Mouse (Mus musculus) G1E (cell line): ENCODE results near the gene Inmt.

Experiments used
- CTCF ChIP-seq: IDR thresholded peaks from 2 replicates; pipeline ENCODE4 v1.5.1; 2012; ENCODE audit warnings: low read depth, low read length, inconsistent platforms, mixed read lengths
- GATA1 ChIP-seq: IDR thresholded peaks from 2 replicates; pipeline ENCODE4 v1.6.1; 2012; ENCODE audit warnings: borderline replicate concordance, low read length, inconsistent platforms, mixed read lengths
- GATA2 ChIP-seq: IDR thresholded peaks from 2 replicates; pipeline ENCODE4 v1.6.1; 2012; ENCODE audit warnings: low read depth, low read length, inconsistent platforms, borderline replicate concordance

DNA sequence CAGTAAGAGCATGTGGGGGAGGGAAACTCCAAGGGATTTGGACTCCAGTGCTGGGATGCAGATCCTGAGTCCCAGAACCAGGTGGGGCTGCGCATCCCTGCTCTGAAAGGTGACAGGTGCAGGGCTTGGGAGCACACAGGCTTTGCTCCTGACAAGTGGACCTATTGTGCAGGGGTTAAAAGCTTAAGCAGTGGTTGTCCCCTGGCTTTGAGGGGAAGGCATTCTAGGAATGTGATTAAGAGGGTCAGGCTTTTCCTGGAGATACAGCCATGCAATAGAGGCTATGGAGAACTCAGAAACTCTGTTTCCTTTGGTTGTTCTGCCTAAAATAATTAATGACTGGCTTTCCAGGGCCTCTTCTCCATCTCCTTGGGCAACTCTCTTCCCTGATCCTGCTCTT lies 41.4 kb downstream of the Inmt start:
- TF ChIP-seq CTCF (no peak), GATA1 (no peak), GATA2 (no peak)
